Mouse (Mus musculus) mouse embryonic stem cell (cell line): Measurements from ENCODE around the gene Sik3.

Source experiments
- in situ Hi-C, 2 experiments: fragments of 300-500 bp; cut with MboI; formaldehyde crosslinking; loops; 1 replicate in 1 of 2; 3 replicates in 1 of 2; pipeline ENCODE4 v1.14.3; 2019 to 2020; ENCODE audit warnings: low sequenced_read_pairs in 2 of 2, low pct_unique_long_range_greater_than_20kb in 1 of 2, mixed read lengths in 1 of 2; ENCODE audit not compliant: unreplicated experiment in 1 of 2

Sik3 gene

GRCm38 (mm10) chr9:46038786-46039185 lies 26.2 kb downstream of the Sik3 start:
- in situ Hi-C loops = no loop called here

GRCm38 (mm10) chr9:46041186-46041585 lies 28.6 kb downstream of the Sik3 start:
- in situ Hi-C loops = no loop called here

GRCm38 (mm10) chr9:46042387-46042786 lies 29.8 kb downstream of the Sik3 start:
- in situ Hi-C loops = no loop called here

GRCm38 (mm10) chr9:46043626-46044025 lies 31.0 kb downstream of the Sik3 start:
- in situ Hi-C loops = no loop called here

- in situ Hi-C loops = no loop called here
Measured at GRCm38 (mm10) chr9:46046724-46047517, 34.3 kb downstream of the Sik3 start.

GRCm38 (mm10) chr9:46049525-46049924 lies 36.9 kb downstream of the Sik3 start:
- in situ Hi-C loops = no loop called here

- in situ Hi-C loops = no loop called here
Measured at GRCm38 (mm10) chr9:46050203-46050602, 37.6 kb downstream of the Sik3 start.

- in situ Hi-C loops = no loop called here
Measured at GRCm38 (mm10) chr9:46053014-46053666, 40.5 kb downstream of the Sik3 start.

GRCm38 (mm10) chr9:46058065-46058464 lies 45.4 kb downstream of the Sik3 start:
- in situ Hi-C loops = no loop called here

GRCm38 (mm10) chr9:46060249-46060648 lies 47.6 kb downstream of the Sik3 start:
- in situ Hi-C loops = no loop called here

- in situ Hi-C loops = no loop called here
Measured at GRCm38 (mm10) chr9:46061696-46062425, 49.2 kb downstream of the Sik3 start.

- in situ Hi-C loops = no loop called here
Measured at GRCm38 (mm10) chr9:46064331-46064730, 51.7 kb downstream of the Sik3 start.

- in situ Hi-C loops = no loop called here
Measured at GRCm38 (mm10) chr9:46066711-46067110, 54.1 kb downstream of the Sik3 start.

GRCm38 (mm10) chr9:46067691-46068090 lies 55.1 kb downstream of the Sik3 start:
- in situ Hi-C loops = no loop called here

- in situ Hi-C loops = no loop called here
Measured at GRCm38 (mm10) chr9:46069013-46069412, 56.4 kb downstream of the Sik3 start.

GRCm38 (mm10) chr9:46072101-46072835 lies 59.6 kb downstream of the Sik3 start:
- in situ Hi-C loops = no loop called here

- in situ Hi-C loops = no loop called here
Measured at GRCm38 (mm10) chr9:46073443-46073842, 60.8 kb downstream of the Sik3 start.

- in situ Hi-C loops = no loop called here
Measured at GRCm38 (mm10) chr9:46075578-46075977, 63.0 kb downstream of the Sik3 start.

- in situ Hi-C loops = no loop called here
Measured at GRCm38 (mm10) chr9:46082381-46082821, 69.8 kb downstream of the Sik3 start.
